Mouse (Mus musculus) kidney, adult 2 months (tissue): ENCODE measurements at regions not wholly inside any gene's neighbourhood (a gene's known extent, or its start where the extent isn't known, plus 50 kb on each side); places are given as distances from the start of the nearest gene placed in this dataset.

Experiments
- CTCF ChIP-seq: fragments of 200-500 bp; conservative IDR thresholded peaks from 2 replicates; pipeline ENCODE4 v1.5.1; 2011; ENCODE audit warnings: low read depth, mild to moderate bottlenecking, control low read depth, low read length, moderate library complexity, mixed read lengths; ENCODE audit not compliant: insufficient read depth, insufficient read length
- POLR2A ChIP-seq: fragments of 200-500 bp; IDR thresholded peaks from one replicate; pipeline ENCODE4 v1.6.1; 2011; ENCODE audit warnings: low read depth, low read length, control low read depth

DNA sequence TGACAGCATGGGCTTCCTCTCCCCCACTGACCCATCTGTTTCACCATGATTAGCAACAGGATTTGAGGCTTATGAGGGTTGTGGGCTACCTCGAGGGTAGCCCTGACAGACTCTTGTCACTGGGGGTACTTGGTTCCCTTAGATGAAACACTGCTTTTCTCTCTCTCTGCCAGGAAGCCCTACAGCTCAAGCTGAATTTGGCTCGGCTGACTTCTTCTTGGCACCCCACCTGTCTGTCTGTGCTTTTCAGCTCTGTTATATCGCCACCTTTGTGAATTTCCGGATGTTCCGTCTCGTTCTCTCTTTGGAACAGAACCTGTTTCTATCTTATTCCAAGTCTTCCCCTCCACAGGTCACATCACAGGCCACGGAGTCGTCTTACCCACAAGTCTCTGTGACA lies 330.0 kb downstream of the 1500009L16Rik start:
- TF ChIP-seq CTCF (no peak), POLR2A (no peak)
